Mouse (Mus musculus): ENCODE data around the gene Tnfrsf14. TPM values are rescaled to one million over a fixed set of nuclear protein-coding genes. Genes with fewer than 3 reads are reported as not detected.
A peak's percentile ranks its signal among the peaks of the same experiment; 100 is the strongest.

Tnfrsf14 gene
- 3.8 and 8.0 TPM in 2 replicates for polyA plus RNA-seq (2015; fragmentation: Nextera tagmentation; extraction: Ambion mirVana)

- H3K4me2 ChIP-seq: peak within 1 kb of the TSS; percentile 49
- peak within 1 kb of the TSS; percentile 33 for H3K4me3 ChIP-seq (replicated peaks)
- peak within 1 kb of the TSS; percentile 16; the same call in 1 of the 2 replicates for H3K9ac ChIP-seq
- peaks cover 16% of the 10 kb centered on the region for H3K4me1 ChIP-seq
- ATAC-seq (ENCODE audit: insufficient read depth, low FRiP score, low read depth): peak; percentile 86
- no peaks in the 10 kb centered on the region for H3K36me3 ChIP-seq
- H3K27me3 ChIP-seq (replicated peaks): no peaks in the 10 kb centered on the region
- H3K27ac ChIP-seq: peak within 1 kb of the TSS; percentile 79
- WGBS: 25% methylated on average over 12 of the region's 12 CpGs
- H3K9me3 ChIP-seq: no peaks in the 10 kb centered on the region
Measured at GRCm38 (mm10) chr4:154928395-154929087, at the start of gene Tnfrsf14. Gene Tnfrsf14 (minus strand): TSS chr4:154928563.

- no peaks in the 10 kb centered on the region for H3K9me3 ChIP-seq
- no peak for ATAC-seq (ENCODE audit: insufficient read depth, low FRiP score, low read depth)
- H3K9ac ChIP-seq: no peak overlapping the region
- no peaks in the 10 kb centered on the region for H3K27me3 ChIP-seq (replicated peaks)
- H3K4me3 ChIP-seq (replicated peaks): no peak overlapping the region
- H3K4me2 ChIP-seq: no peak overlapping the region
- H3K27ac ChIP-seq: no peak overlapping the region
- no peaks in the 10 kb centered on the region for H3K4me1 ChIP-seq
- WGBS: 79% methylated on average over 11 of the region's 11 CpGs
- H3K36me3 ChIP-seq: peaks cover 97% of the 10 kb centered on the region
Measured at GRCm38 (mm10) chr4:154974163-154974611, 45.8 kb upstream of the Tnfrsf14 start.

- Histone ChIP-seq H3K4me2 (no peak overlapping the region), H3K9ac (no peak overlapping the region), H3K36me3 (peaks cover 84% of the 10 kb centered on the region), H3K27me3 (replicated peaks) (no peaks in the 10 kb centered on the region), H3K4me1 (no peaks in the 10 kb centered on the region), H3K9me3 (no peaks in the 10 kb centered on the region), H3K27ac (no peak overlapping the region), H3K4me3 (replicated peaks) (no peak overlapping the region)
- WGBS: 98% methylated on average over 12 of the region's 12 CpGs
- ATAC-seq (ENCODE audit: insufficient read depth, low FRiP score, low read depth): no peak
Measured at GRCm38 (mm10) chr4:154972546-154972945, 44.2 kb upstream of the Tnfrsf14 start.

- no peak overlapping the region for H3K27ac ChIP-seq
- H3K9me3 ChIP-seq: no peaks in the 10 kb centered on the region
- whole genome bisulfite sequencing: 56% methylated on average over 5 of the region's 5 CpGs
- no peak overlapping the region for H3K4me3 ChIP-seq (replicated peaks)
- no peak for ATAC-seq (ENCODE audit: insufficient read depth, low FRiP score, low read depth)
- H3K9ac ChIP-seq: no peak overlapping the region
- peaks cover 11% of the 10 kb centered on the region for H3K27me3 ChIP-seq (replicated peaks)
- no peak overlapping the region for H3K4me2 ChIP-seq
- peaks cover 19% of the 10 kb centered on the region for H3K4me1 ChIP-seq
- peaks cover 39% of the 10 kb centered on the region for H3K36me3 ChIP-seq
Measured at GRCm38 (mm10) chr4:154967173-154967572, 38.8 kb upstream of the Tnfrsf14 start.

- H3K9ac ChIP-seq: no peak overlapping the region
- WGBS: 71% methylated on average over 3 of the region's 3 CpGs
- peaks cover 24% of the 10 kb centered on the region for H3K27me3 ChIP-seq (replicated peaks)
- H3K4me2 ChIP-seq: no peak overlapping the region
- H3K4me1 ChIP-seq: peaks cover 31% of the 10 kb centered on the region
- H3K4me3 ChIP-seq (replicated peaks): no peak overlapping the region
- H3K9me3 ChIP-seq: no peaks in the 10 kb centered on the region
- no peak for ATAC-seq (ENCODE audit: insufficient read depth, low FRiP score, low read depth)
- H3K36me3 ChIP-seq: peaks cover 26% of the 10 kb centered on the region
- no peak overlapping the region for H3K27ac ChIP-seq
Measured at GRCm38 (mm10) chr4:154965856-154966255, 37.5 kb upstream of the Tnfrsf14 start.

GRCm38 (mm10) chr4:154964581-154965235, 36.3 kb upstream of the Tnfrsf14 start:
- Histone ChIP-seq H3K27me3 (replicated peaks) (peaks cover 36% of the 10 kb centered on the region), H3K27ac (peak overlapping the region; percentile 79), H3K9me3 (no peaks in the 10 kb centered on the region), H3K9ac (peak overlapping the region; percentile 59), H3K4me2 (peak overlapping the region; percentile 60), H3K4me1 (peaks cover 39% of the 10 kb centered on the region), H3K36me3 (peaks cover 14% of the 10 kb centered on the region), H3K4me3 (replicated peaks) (peak overlapping the region; percentile 63)
- peak; percentile 23; the same call in 1 of the 2 replicates for ATAC-seq (ENCODE audit: insufficient read depth, low FRiP score, low read depth)
- 1% methylated on average over 34 of the region's 36 CpGs for WGBS

GRCm38 (mm10) chr4:154963901-154964580, 35.7 kb upstream of the Tnfrsf14 start, which contains the start of gene Pank4:
Gene Pank4 (plus strand): TSS chr4:154964123.
- peaks cover 7% of the 10 kb centered on the region; the same call in 1 of the 2 replicates for H3K36me3 ChIP-seq
- peaks cover 43% of the 10 kb centered on the region for H3K27me3 ChIP-seq (replicated peaks)
- peak within 1 kb of the TSS; percentile 63 for H3K4me3 ChIP-seq (replicated peaks)
- peak within 1 kb of the TSS; percentile 79 for H3K27ac ChIP-seq
- peak within 1 kb of the TSS; percentile 60 for H3K4me2 ChIP-seq
- H3K9me3 ChIP-seq: no peaks in the 10 kb centered on the region
- H3K9ac ChIP-seq: peak within 1 kb of the TSS; percentile 59
- peaks cover 39% of the 10 kb centered on the region for H3K4me1 ChIP-seq
- WGBS: under 1% methylated on average over 60 of the region's 66 CpGs
- peak; percentile 92 for ATAC-seq (ENCODE audit: insufficient read depth, low FRiP score, low read depth)

GRCm38 (mm10) chr4:154963190-154963836, 35.0 kb upstream of the Tnfrsf14 start:
- 39% methylated on average over 11 of the region's 11 CpGs for WGBS
- H3K9me3 ChIP-seq: no peaks in the 10 kb centered on the region
- peak overlapping the region; percentile 63 for H3K4me3 ChIP-seq (replicated peaks)
- no peak overlapping the region for H3K27ac ChIP-seq
- H3K27me3 ChIP-seq (replicated peaks): peaks cover 50% of the 10 kb centered on the region
- H3K9ac ChIP-seq: no peak overlapping the region
- peaks cover 42% of the 10 kb centered on the region for H3K4me1 ChIP-seq
- H3K36me3 ChIP-seq: 0 out of 2 replicates have a peak, but pooled peaks cover 6% of the 10 kb centered on the region
- ATAC-seq (ENCODE audit: insufficient read depth, low FRiP score, low read depth): no peak
- H3K4me2 ChIP-seq: peak overlapping the region; percentile 60

GRCm38 (mm10) chr4:154962683-154963082, 34.3 kb upstream of the Tnfrsf14 start:
- 81% methylated on average over 7 of the region's 7 CpGs for WGBS
- H3K4me3 ChIP-seq (replicated peaks): no peak overlapping the region
- H3K27me3 ChIP-seq (replicated peaks): peaks cover 55% of the 10 kb centered on the region
- H3K9ac ChIP-seq: no peak overlapping the region
- 0 out of 2 replicates have a peak, but pooled peaks cover 6% of the 10 kb centered on the region for H3K36me3 ChIP-seq
- no peak for ATAC-seq (ENCODE audit: insufficient read depth, low FRiP score, low read depth)
- peaks cover 47% of the 10 kb centered on the region for H3K4me1 ChIP-seq
- no peak overlapping the region for H3K27ac ChIP-seq
- peak overlapping the region; percentile 60; the same call in 1 of the 2 replicates for H3K4me2 ChIP-seq
- H3K9me3 ChIP-seq: no peaks in the 10 kb centered on the region

GRCm38 (mm10) chr4:154961911-154962310, 33.5 kb upstream of the Tnfrsf14 start:
- H3K4me2 ChIP-seq: peak overlapping the region; percentile 83
- peaks cover 62% of the 10 kb centered on the region for H3K27me3 ChIP-seq (replicated peaks)
- H3K27ac ChIP-seq: no peak overlapping the region
- ATAC-seq (ENCODE audit: insufficient read depth, low FRiP score, low read depth): no peak
- 0 out of 2 replicates have a peak, but pooled peaks cover 6% of the 10 kb centered on the region for H3K36me3 ChIP-seq
- peak overlapping the region; percentile 37; the same call in 1 of the 2 replicates for H3K4me3 ChIP-seq (replicated peaks)
- H3K9me3 ChIP-seq: no peaks in the 10 kb centered on the region
- WGBS: 24% methylated on average over 13 of the region's 13 CpGs
- peaks cover 47% of the 10 kb centered on the region for H3K4me1 ChIP-seq
- no peak overlapping the region for H3K9ac ChIP-seq

- H3K4me1 ChIP-seq: peaks cover 46% of the 10 kb centered on the region
- no peaks in the 10 kb centered on the region for H3K9me3 ChIP-seq
- H3K9ac ChIP-seq: 0 out of 2 replicates have a peak overlapping the region, but pooled peaks have one; percentile 9
- H3K4me3 ChIP-seq (replicated peaks): peak overlapping the region; percentile 37
- H3K27me3 ChIP-seq (replicated peaks): peaks cover 65% of the 10 kb centered on the region
- H3K36me3 ChIP-seq: 0 out of 2 replicates have a peak, but pooled peaks cover 1% of the 10 kb centered on the region
- peak overlapping the region; percentile 83 for H3K4me2 ChIP-seq
- no peak for ATAC-seq (ENCODE audit: insufficient read depth, low FRiP score, low read depth)
- no peak overlapping the region for H3K27ac ChIP-seq
- WGBS: under 1% methylated on average over 47 of the region's 47 CpGs
Measured at GRCm38 (mm10) chr4:154961226-154961738, 32.9 kb upstream of the Tnfrsf14 start.
